Mouse (Mus musculus) embryonic facial prominence, embryonic 13.5 days (tissue): ENCODE measurements around the gene Etl4. TPM values are rescaled to one million over a fixed set of nuclear protein-coding genes. Genes with fewer than 3 reads are reported as not detected.
A peak's percentile ranks its signal among the peaks of the same experiment; 100 is the strongest.

Experiments
- ATAC-seq: fragments of 200-750 bp; cut with Nextera tagmentation; 2 replicates; pipeline ENCODE4 v1.8.0; 2017; ENCODE audit warnings: low read depth; ENCODE audit not compliant: insufficient number of reproducible peaks, insufficient read depth, low FRiP score, low TSS enrichment
- H3K27ac ChIP-seq: fragments of 300-500 bp; sonication (generic); 2 replicates; pipeline ENCODE4 v1.5.1; 2015; ENCODE audit warnings: moderate library complexity, mild to moderate bottlenecking, inconsistent platforms
- H3K27me3 ChIP-seq: fragments of 300-500 bp; sonication (generic); 2 replicates; pipeline ENCODE4 v1.6.1; 2015; ENCODE audit warnings: mild to moderate bottlenecking, inconsistent platforms
- H3K36me3 ChIP-seq: fragments of 300-500 bp; sonication (generic); 2 replicates; pipeline ENCODE4 v1.6.1; 2015; ENCODE audit warnings: mild to moderate bottlenecking, inconsistent platforms
- H3K4me1 ChIP-seq: fragments of 300-500 bp; sonication (generic); 2 replicates; pipeline ENCODE4 v1.6.1; 2015; ENCODE audit warnings: inconsistent platforms
- H3K4me2 ChIP-seq: fragments of 300-500 bp; sonication (generic); 2 replicates; pipeline ENCODE4 v1.6.1; 2015; ENCODE audit warnings: moderate library complexity, mild to moderate bottlenecking, inconsistent platforms
- H3K4me3 ChIP-seq: fragments of 300-500 bp; sonication (generic); 2 replicates; pipeline ENCODE4 v1.5.1; 2015; ENCODE audit warnings: mild to moderate bottlenecking, inconsistent platforms
- H3K9ac ChIP-seq: fragments of 300-500 bp; sonication (generic); 2 replicates; pipeline ENCODE4 v1.6.1; 2015; ENCODE audit warnings: mild to moderate bottlenecking, inconsistent platforms
- H3K9me3 ChIP-seq: fragments of 300-500 bp; sonication (generic); 2 replicates; pipeline ENCODE4 v1.6.1; 2016; ENCODE audit warnings: inconsistent platforms
- WGBS: fragments of 180-500 bp; shearing (Covaris S2); methylation state at CpG from one replicate; pipeline ENCODE4 v1.1.7; 2015; ENCODE audit warnings: mixed read lengths; 5-methylcytosine and 5-hydroxymethylcytosine counted together
- polyA plus RNA-seq: library from polyadenylated mRNA; unstranded; fragments of >200 nt; fragmentation: Nextera tagmentation; extraction: Ambion mirVana; gene quantifications from 2 replicates; pipeline ENCODE4 v1.2.1, GENCODE M21; 2015

The Etl4 gene
- polyA plus RNA-seq, 1 experiment from 2014 or later, result 33.3 TPM

GRCm38 (mm10) chr2:20414856-20415255 is 505.3 kb downstream of the Etl4 start:
- Histone ChIP-seq H3K9ac (no peak overlapping the region), H3K36me3 (no peaks in the 10 kb centered on the region), H3K9me3 (no peaks in the 10 kb centered on the region), H3K27ac (no peak overlapping the region), H3K4me2 (no peak overlapping the region), H3K4me3 (no peak overlapping the region), H3K4me1 (peaks cover 16% of the 10 kb centered on the region; the same call in 1 of the 2 replicates), H3K27me3 (no peaks in the 10 kb centered on the region)
- WGBS, result 82% methylated on average over 4 of the region's 4 CpGs
- ATAC-seq, result no peak

GRCm38 (mm10) chr2:20416934-20417614 is 507.5 kb downstream of the Etl4 start:
- Histone ChIP-seq H3K4me1 (peaks cover 33% of the 10 kb centered on the region), H3K4me2 (no peak overlapping the region), H3K9ac (no peak overlapping the region), H3K27me3 (no peaks in the 10 kb centered on the region), H3K9me3 (no peaks in the 10 kb centered on the region), H3K36me3 (no peaks in the 10 kb centered on the region), H3K27ac (no peak overlapping the region), H3K4me3 (no peak overlapping the region)
- no peak for ATAC-seq
- 21% methylated on average over 8 of the region's 8 CpGs for WGBS

GRCm38 (mm10) chr2:20417998-20418397 is 508.4 kb downstream of the Etl4 start:
- Histone ChIP-seq H3K4me3 (no peak overlapping the region), H3K27me3 (no peaks in the 10 kb centered on the region), H3K9me3 (no peaks in the 10 kb centered on the region), H3K9ac (no peak overlapping the region), H3K36me3 (no peaks in the 10 kb centered on the region), H3K4me1 (peaks cover 33% of the 10 kb centered on the region), H3K27ac (no peak overlapping the region), H3K4me2 (no peak overlapping the region)
- no peak for ATAC-seq
- 67% methylated on average over 6 of the region's 6 CpGs for WGBS

- 7% methylated on average over 6 of the region's 6 CpGs for WGBS
- H3K9ac ChIP-seq, result no peak overlapping the region
- H3K36me3 ChIP-seq, result no peaks in the 10 kb centered on the region
- H3K4me2 ChIP-seq, result no peak overlapping the region
- no peaks in the 10 kb centered on the region for H3K9me3 ChIP-seq
- H3K4me1 ChIP-seq, result peaks cover 33% of the 10 kb centered on the region
- H3K27me3 ChIP-seq, result no peaks in the 10 kb centered on the region
- ATAC-seq, result peak; percentile 71; the same call in 1 of the 2 replicates
- no peak overlapping the region for H3K4me3 ChIP-seq
- H3K27ac ChIP-seq, result no peak overlapping the region
Observed at GRCm38 (mm10) chr2:20419975-20420374, 510.4 kb downstream of the Etl4 start.

- H3K27ac ChIP-seq, result no peak overlapping the region
- H3K4me2 ChIP-seq, result no peak overlapping the region
- WGBS, result 70% methylated on average over 4 of the region's 4 CpGs
- peaks cover 32% of the 10 kb centered on the region for H3K4me1 ChIP-seq
- H3K4me3 ChIP-seq, result no peak overlapping the region
- H3K9ac ChIP-seq, result no peak overlapping the region
- no peaks in the 10 kb centered on the region for H3K27me3 ChIP-seq
- no peaks in the 10 kb centered on the region for H3K36me3 ChIP-seq
- ATAC-seq, result no peak
- H3K9me3 ChIP-seq, result no peaks in the 10 kb centered on the region
Observed at GRCm38 (mm10) chr2:20422275-20422674, 512.7 kb downstream of the Etl4 start.

- no peak for ATAC-seq
- no peaks in the 10 kb centered on the region for H3K36me3 ChIP-seq
- 81% methylated on average over 2 of the region's 2 CpGs for WGBS
Observed at GRCm38 (mm10) chr2:20433656-20434055, 524.1 kb downstream of the Etl4 start.

GRCm38 (mm10) chr2:20435530-20435929 is 526.0 kb downstream of the Etl4 start:
- Histone ChIP-seq H3K9me3 (no peaks in the 10 kb centered on the region), H3K4me3 (no peak overlapping the region), H3K27me3 (no peaks in the 10 kb centered on the region), H3K4me2 (no peak overlapping the region), H3K27ac (no peak overlapping the region), H3K9ac (no peak overlapping the region), H3K4me1 (no peaks in the 10 kb centered on the region), H3K36me3 (no peaks in the 10 kb centered on the region)
- no peak for ATAC-seq
- WGBS, result 82% methylated on average over 4 of the region's 4 CpGs

More at GRCm38 (mm10) chr2:20433656-20434055, 524.1 kb downstream of the Etl4 start:
- no peaks in the 10 kb centered on the region for H3K9me3 ChIP-seq
- no peak overlapping the region for H3K4me2 ChIP-seq
- H3K27ac ChIP-seq, result no peak overlapping the region
- no peak overlapping the region for H3K4me3 ChIP-seq
- H3K27me3 ChIP-seq, result no peaks in the 10 kb centered on the region
- H3K4me1 ChIP-seq, result no peaks in the 10 kb centered on the region
- no peak overlapping the region for H3K9ac ChIP-seq

GRCm38 (mm10) chr2:20442731-20443130 is 533.2 kb downstream of the Etl4 start:
- Histone ChIP-seq H3K4me2 (no peak overlapping the region), H3K36me3 (no peaks in the 10 kb centered on the region), H3K27me3 (no peaks in the 10 kb centered on the region), H3K27ac (no peak overlapping the region), H3K4me1 (peaks cover 7% of the 10 kb centered on the region), H3K9ac (no peak overlapping the region), H3K4me3 (no peak overlapping the region), H3K9me3 (no peaks in the 10 kb centered on the region)
- 75% methylated on average over 2 of the region's 2 CpGs for WGBS
- no peak for ATAC-seq

GRCm38 (mm10) chr2:20443671-20444440 is 534.3 kb downstream of the Etl4 start:
- Histone ChIP-seq H3K27ac (no peak overlapping the region), H3K27me3 (no peaks in the 10 kb centered on the region), H3K4me1 (peaks cover 7% of the 10 kb centered on the region), H3K4me2 (no peak overlapping the region), H3K4me3 (no peak overlapping the region), H3K9me3 (no peaks in the 10 kb centered on the region), H3K36me3 (no peaks in the 10 kb centered on the region), H3K9ac (no peak overlapping the region)
- ATAC-seq, result no peak
- 68% methylated on average over 10 of the region's 10 CpGs for WGBS

- H3K27me3 ChIP-seq, result no peaks in the 10 kb centered on the region
- H3K9ac ChIP-seq, result no peak overlapping the region
- no peak overlapping the region for H3K27ac ChIP-seq
- H3K4me2 ChIP-seq, result no peak overlapping the region
- no peaks in the 10 kb centered on the region for H3K36me3 ChIP-seq
- ATAC-seq, result no peak
- peaks cover 7% of the 10 kb centered on the region for H3K4me1 ChIP-seq
- no peaks in the 10 kb centered on the region for H3K9me3 ChIP-seq
- 58% methylated on average over 17 of the region's 17 CpGs for WGBS
- H3K4me3 ChIP-seq, result no peak overlapping the region
Observed at GRCm38 (mm10) chr2:20445156-20446155, 535.9 kb downstream of the Etl4 start.

GRCm38 (mm10) chr2:20446180-20446579 is 536.6 kb downstream of the Etl4 start:
- no peak for ATAC-seq
- Histone ChIP-seq H3K36me3 (no peaks in the 10 kb centered on the region), H3K27ac (no peak overlapping the region), H3K27me3 (no peaks in the 10 kb centered on the region), H3K4me2 (no peak overlapping the region), H3K9ac (no peak overlapping the region), H3K9me3 (no peaks in the 10 kb centered on the region), H3K4me1 (peaks cover 7% of the 10 kb centered on the region), H3K4me3 (no peak overlapping the region)
- 78% methylated on average over 4 of the region's 4 CpGs for WGBS
